Comparison of ENCODE assay signal across 9 mouse cellular contexts in the genomic region with DNA sequence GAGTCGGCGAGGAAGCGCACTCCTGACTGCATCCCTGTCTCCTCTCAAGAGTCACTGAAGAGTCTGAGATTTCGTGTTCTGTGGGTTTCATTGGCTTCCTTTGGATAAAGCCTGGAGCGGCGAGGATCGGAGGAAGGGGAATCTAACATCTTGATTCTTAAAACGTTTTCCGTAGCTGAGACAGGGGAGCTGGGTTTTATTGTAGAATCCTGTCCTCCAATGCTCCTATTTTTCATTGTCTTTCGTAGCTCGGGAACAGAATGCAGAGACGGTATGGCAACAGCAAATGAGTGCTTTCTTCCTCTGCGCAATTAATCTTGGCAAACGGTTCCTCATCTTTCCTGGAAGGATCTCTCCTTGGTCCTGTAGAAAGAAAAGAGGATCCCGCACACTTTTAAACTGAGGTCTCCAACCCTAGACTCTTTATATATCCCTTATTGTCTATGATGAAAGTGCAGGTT. TPM values are rescaled to one million over a fixed set of nuclear protein-coding genes. Genes with fewer than 3 reads are reported as not detected.
DNase-seq lines count a peak whose midpoint lies in the region; ATAC-seq lines count a peak whose summit lies in the region.
"Had no signal": no experiment of that assay in that cellular context is flagged by ENCODE, and none has a peak within 500 bp of the region (broad histone marks: within the 10 kb centered on the region; RNA-seq: fewer than 3 reads in every experiment).

No protein-coding gene starts in this region.

- H3K4me2 ChIP-seq in neural tube, embryonic 15.5 days: peak overlapping the region; percentile 70

- ATAC-seq in neural tube, embryonic 15.5 days (ENCODE audit: low FRiP score): peak; percentile 43; the same call in 1 of the 2 replicates

- H3K36me3 ChIP-seq in embryonic facial prominence, embryonic 10.5 days (replicated peaks): no peaks in the 10 kb centered on the region
- H3K36me3 ChIP-seq in neural tube, embryonic 15.5 days: no peaks in the 10 kb centered on the region

- peak overlapping the region; percentile 58 for H3K9ac ChIP-seq in neural tube, embryonic 15.5 days (replicated peaks)

- WGBS in embryonic facial prominence, embryonic 10.5 days: under 1% methylated on average over 15 of the region's 15 CpGs
- under 1% methylated on average over 15 of the region's 15 CpGs for WGBS in neural tube, embryonic 15.5 days

- peaks cover 61% of the 10 kb centered on the region for H3K27me3 ChIP-seq in embryonic facial prominence, embryonic 10.5 days (replicated peaks; ENCODE audit: low read depth, poor library complexity, severe bottlenecking)
- H3K27me3 ChIP-seq in neural tube, embryonic 15.5 days (replicated peaks): peaks cover 31% of the 10 kb centered on the region

- H3K4me1 ChIP-seq in embryonic facial prominence, embryonic 10.5 days: peaks cover 12% of the 10 kb centered on the region
- peaks cover 20% of the 10 kb centered on the region for H3K4me1 ChIP-seq in neural tube, embryonic 15.5 days

- peak overlapping the region; percentile 62 for H3K4me3 ChIP-seq in embryonic facial prominence, embryonic 10.5 days
- H3K4me3 ChIP-seq in neural tube, embryonic 15.5 days (replicated peaks): peak overlapping the region; percentile 53

- intact Hi-C loops in left cerebral cortex, postnatal 36 days (cut with DNase I): loop anchor here (5.0 kb wide), 1 partner anchor 92 kb away; no protein-coding TSS in a partner anchor

- H3K9me3 ChIP-seq in embryonic facial prominence, embryonic 10.5 days: no peaks in the 10 kb centered on the region
- no peaks in the 10 kb centered on the region for H3K9me3 ChIP-seq in neural tube, embryonic 15.5 days (replicated peaks)

- peak; percentile 39 to 49 for DNase-seq in frontal cortex, postnatal 36 days (ENCODE audit: low spot score in 2 of 2)
- DNase-seq in frontal cortex, postnatal 14 days (ENCODE audit: low spot score in 2 of 2): no peak
- peak; percentile 40 for DNase-seq in A20 (ENCODE audit: low read depth, low spot score)
- DNase-seq in embryonic facial prominence, embryonic 10.5 days (ENCODE audit: low spot score): peak; percentile 38
- peak; percentile 29 to 43 for DNase-seq in left cerebral cortex, postnatal 36 days (ENCODE audit: low spot score in 2 of 2)
- no peak for DNase-seq in thymus, postnatal 0 days (ENCODE audit: low spot score)
- DNase-seq in kidney, postnatal 25 days: no peak

- H3K27ac ChIP-seq in embryonic facial prominence, embryonic 10.5 days (replicated peaks): no peak overlapping the region
- peak overlapping the region; percentile 64 for H3K27ac ChIP-seq in neural tube, embryonic 15.5 days (replicated peaks)

RNA-seq across cellular contexts. Expression of a gene that starts 33.3 kb away (rescaled TPM):
- polyA plus RNA-seq in embryonic facial prominence, embryonic 10.5 days (2016; fragmentation: Nextera tagmentation; extraction: Ambion mirVana): not detected in 2 replicates
- not detected for total RNA-seq in left cerebral cortex, postnatal 36 days (2021)
- polyA plus RNA-seq in neural tube, embryonic 15.5 days (2015; fragmentation: Nextera tagmentation; extraction: Ambion mirVana): not detected in 2 replicates
- polyA plus RNA-seq in thymus, postnatal 0 days (2015; fragmentation: Nextera tagmentation; extraction: Ambion mirVana): not detected in 2 replicates
- total RNA-seq: heart, adult 18-20 months had no signal

RNA-seq across cellular contexts. Expression of a gene that starts 52.7 kb away (rescaled TPM):
- 0.24 and 0.36 TPM in 2 replicates for polyA plus RNA-seq in embryonic facial prominence, embryonic 10.5 days (2016; fragmentation: Nextera tagmentation; extraction: Ambion mirVana)
- total RNA-seq in left cerebral cortex, postnatal 36 days (2021): not detected
- 0.24 and 0.27 TPM in 2 replicates for polyA plus RNA-seq in neural tube, embryonic 15.5 days (2015; fragmentation: Nextera tagmentation; extraction: Ambion mirVana)
- 1.7 and 1.9 TPM in 2 replicates for polyA plus RNA-seq in thymus, postnatal 0 days (2015; fragmentation: Nextera tagmentation; extraction: Ambion mirVana)
- total RNA-seq: heart, adult 18-20 months had no signal

Comparison
In these comparisons a context has a peak if more than half of its experiments do, and no peak if none do; other contexts are left out.
1. DNase-seq: peak in frontal cortex, postnatal 36 days (2 of 2), A20 (single experiment), embryonic facial prominence, embryonic 10.5 days (single experiment) and left cerebral cortex, postnatal 36 days (2 of 2); none in frontal cortex, postnatal 14 days (0 of 2), thymus, postnatal 0 days (single experiment) and kidney, postnatal 25 days (0 of 2).